Mouse (Mus musculus): Measurements from ENCODE around the gene Itpripl2.

DNA sequence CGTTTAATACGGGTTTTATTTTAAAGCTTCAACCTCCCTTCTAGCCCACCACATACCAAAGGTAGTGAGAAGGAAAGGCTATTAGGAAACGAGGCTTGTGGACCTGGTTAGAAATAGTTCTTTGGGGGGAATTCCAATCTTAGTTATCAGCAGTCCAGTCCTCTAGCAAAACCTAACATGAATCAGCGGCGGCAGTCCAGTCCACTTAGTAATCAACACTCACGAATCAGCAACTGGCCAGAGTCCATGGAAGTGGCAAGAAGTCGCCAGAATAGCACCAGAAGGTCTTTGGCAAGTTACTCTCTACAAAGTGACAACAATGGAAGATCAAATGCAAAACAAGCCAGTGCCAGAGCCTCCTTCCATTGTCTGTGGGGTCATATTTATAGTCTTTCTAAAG, 16.8 kb upstream of the Itpripl2 start:
- no peak for TF ChIP-seq ZNF384 (IDR thresholded peaks at IDR 0.05; ENCODE audit: low read depth, low read length)
- no peak for TF ChIP-seq MAX (IDR thresholded peaks at IDR 0.05; ENCODE audit: low read length)
- no peak for TF ChIP-seq TBP (conservative IDR thresholded peaks at IDR 0.05; ENCODE audit: low read depth, low read length)
- no peak for TF ChIP-seq POLR2A (IDR thresholded peaks at IDR 0.05; ENCODE audit: low read depth, low read length)
- no peak for TF ChIP-seq ZMIZ1 (IDR thresholded peaks at IDR 0.05; ENCODE audit: low read depth, low read length)
- no peak for TF ChIP-seq CTCF (conservative IDR thresholded peaks at IDR 0.05 in 1 of 2, IDR thresholded peaks at IDR 0.05 in 1 of 2; ENCODE audit: low read depth in 2 of 2, low read length in 2 of 2)
